In genomic region chr10:61423289-61423688, GRCm38 (mm10) we compare ENCODE assay signal across 8 mouse cellular contexts. TPM values are rescaled to one million over a fixed set of nuclear protein-coding genes. Genes with fewer than 3 reads are reported as not detected.
DNase-seq lines count a peak whose midpoint lies in the region; ATAC-seq and TF ChIP-seq lines count a peak whose summit lies in the region.

No protein-coding gene starts in this region.

- WGBS in kidney, adult 2 months: 47% methylated on average over 10 of the region's 10 CpGs
- whole genome bisulfite sequencing in kidney, embryonic 16.5 days: 59% methylated on average over 10 of the region's 10 CpGs
- 62% methylated on average over 10 of the region's 10 CpGs for WGBS in kidney, embryonic 14.5 days
- WGBS in neural tube, embryonic 15.5 days: 66% methylated on average over 10 of the region's 10 CpGs
- 44% methylated on average over 10 of the region's 10 CpGs for WGBS in midbrain, embryonic 13.5 days

- TF ChIP-seq POLR2A in kidney, adult 2 months (IDR thresholded peaks at IDR 0.05; ENCODE audit: low read depth, low read length): no peak

- H3K9ac ChIP-seq in kidney, embryonic 16.5 days (replicated peaks; ENCODE audit: low read length): no peak overlapping the region
- H3K9ac ChIP-seq in kidney, embryonic 14.5 days (ENCODE audit: low read depth, low read length): no peak overlapping the region
- H3K9ac ChIP-seq in neural tube, embryonic 15.5 days (replicated peaks): no peak overlapping the region
- no peak overlapping the region for H3K9ac ChIP-seq in midbrain, embryonic 13.5 days (replicated peaks)

- no peak overlapping the region for H3K27ac ChIP-seq in kidney, adult 2 months (ENCODE audit: insufficient read depth, low read depth, low read length)
- no peak overlapping the region for H3K27ac ChIP-seq in kidney, embryonic 16.5 days (ENCODE audit: low read length)
- no peak overlapping the region for H3K27ac ChIP-seq in kidney, embryonic 14.5 days (ENCODE audit: low read depth, low read length)
- no peak overlapping the region for H3K27ac ChIP-seq in neural tube, embryonic 15.5 days (replicated peaks)
- H3K27ac ChIP-seq in midbrain, embryonic 13.5 days: no peak overlapping the region

- DNase-seq in kidney, adult 2 months: peak; percentile 46
- peak; percentile 83 for DNase-seq in R1 (ENCODE audit: low read depth, low spot score)
- peak; percentile 51 for DNase-seq in naive thymus-derived CD4-positive, alpha-beta T cell, adult 2 months (ENCODE audit: low read depth)
- DNase-seq in layer of hippocampus, adult 18-20 months (ENCODE audit: low spot score in 2 of 2): no peak

- H3K27me3 ChIP-seq in kidney, adult 2 months (replicated peaks; ENCODE audit: control insufficient read depth, insufficient read depth, low read length): 0 out of 2 replicates have a peak, but pooled peaks cover 2% of the 10 kb centered on the region
- H3K27me3 ChIP-seq in kidney, embryonic 16.5 days (ENCODE audit: insufficient read depth, low read length): peaks cover 21% of the 10 kb centered on the region
- H3K27me3 ChIP-seq in kidney, embryonic 14.5 days (ENCODE audit: control insufficient read depth, insufficient read depth, low read length): peaks cover 22% of the 10 kb centered on the region
- H3K27me3 ChIP-seq in neural tube, embryonic 15.5 days (replicated peaks): peaks cover 30% of the 10 kb centered on the region
- peaks cover 24% of the 10 kb centered on the region for H3K27me3 ChIP-seq in midbrain, embryonic 13.5 days

- H3K9me3 ChIP-seq in kidney, embryonic 16.5 days (ENCODE audit: low read length): no peaks in the 10 kb centered on the region
- no peaks in the 10 kb centered on the region for H3K9me3 ChIP-seq in kidney, embryonic 14.5 days (ENCODE audit: control insufficient read depth, low read length)
- no peaks in the 10 kb centered on the region for H3K9me3 ChIP-seq in neural tube, embryonic 15.5 days (replicated peaks)
- no peaks in the 10 kb centered on the region for H3K9me3 ChIP-seq in midbrain, embryonic 13.5 days

- H3K4me1 ChIP-seq in kidney, adult 2 months (ENCODE audit: control insufficient read depth, insufficient read depth, low read length): peaks cover 5% of the 10 kb centered on the region; the same call in 1 of the 2 replicates
- H3K4me1 ChIP-seq in kidney, embryonic 16.5 days (ENCODE audit: insufficient read depth, low read length): peaks cover 21% of the 10 kb centered on the region
- H3K4me1 ChIP-seq in kidney, embryonic 14.5 days (ENCODE audit: control insufficient read depth, insufficient read depth, low read length): no peaks in the 10 kb centered on the region
- peaks cover 25% of the 10 kb centered on the region for H3K4me1 ChIP-seq in neural tube, embryonic 15.5 days
- H3K4me1 ChIP-seq in midbrain, embryonic 13.5 days (replicated peaks): peaks cover 10% of the 10 kb centered on the region

- H3K4me3 ChIP-seq in kidney, adult 2 months (ENCODE audit: insufficient read depth, low read depth, low read length): no peak overlapping the region
- no peak overlapping the region for H3K4me3 ChIP-seq in kidney, embryonic 16.5 days (ENCODE audit: low read length)
- H3K4me3 ChIP-seq in kidney, embryonic 14.5 days (ENCODE audit: low read length): no peak overlapping the region
- H3K4me3 ChIP-seq in neural tube, embryonic 15.5 days (replicated peaks): no peak overlapping the region
- no peak overlapping the region for H3K4me3 ChIP-seq in midbrain, embryonic 13.5 days (replicated peaks)

- peak; percentile 55 for TF ChIP-seq CTCF in kidney, adult 2 months (conservative IDR thresholded peaks at IDR 0.05; ENCODE audit: insufficient read depth, insufficient read length, low read depth, low read length)

- no peak for ATAC-seq in kidney, embryonic 16.5 days (ENCODE audit: low FRiP score, low TSS enrichment)
- ATAC-seq in kidney, embryonic 14.5 days (ENCODE audit: low FRiP score, low TSS enrichment): peak; percentile 21; the same call in 1 of the 2 replicates
- no peak for ATAC-seq in neural tube, embryonic 15.5 days (ENCODE audit: low FRiP score)
- ATAC-seq in midbrain, embryonic 13.5 days: no peak

- no peaks in the 10 kb centered on the region for H3K36me3 ChIP-seq in kidney, adult 2 months (ENCODE audit: control insufficient read depth, insufficient read depth, low read length)
- H3K36me3 ChIP-seq in kidney, embryonic 16.5 days (ENCODE audit: insufficient read depth, low read length): no peaks in the 10 kb centered on the region
- H3K36me3 ChIP-seq in kidney, embryonic 14.5 days (ENCODE audit: control insufficient read depth, insufficient read depth, low read length): no peaks in the 10 kb centered on the region
- no peaks in the 10 kb centered on the region for H3K36me3 ChIP-seq in neural tube, embryonic 15.5 days
- no peaks in the 10 kb centered on the region for H3K36me3 ChIP-seq in midbrain, embryonic 13.5 days

- H3K4me2 ChIP-seq in kidney, embryonic 16.5 days (replicated peaks; ENCODE audit: low read depth, low read length): no peak overlapping the region
- H3K4me2 ChIP-seq in kidney, embryonic 14.5 days (replicated peaks; ENCODE audit: low read depth, low read length): no peak overlapping the region
- no peak overlapping the region for H3K4me2 ChIP-seq in neural tube, embryonic 15.5 days
- no peak overlapping the region for H3K4me2 ChIP-seq in midbrain, embryonic 13.5 days (replicated peaks)

RNA-seq across cellular contexts. Expression of gene Nodal, which starts 5.5 kb away (rescaled TPM):
- polyA plus RNA-seq in kidney, adult 2 months (2012; rRNA removed): 0.06 and 0.12 TPM in 2 replicates
- polyA plus RNA-seq in kidney, embryonic 16.5 days (2015; fragmentation: Nextera tagmentation; extraction: Ambion mirVana): 0.40 and 0.67 TPM in 2 replicates
- 0.30 and 0.44 TPM in 2 replicates for polyA plus RNA-seq in kidney, embryonic 14.5 days (2014; fragmentation: Nextera tagmentation; extraction: Ambion mirVana)
- 0.14 and 0.23 TPM in 2 replicates for polyA plus RNA-seq in neural tube, embryonic 15.5 days (2015; fragmentation: Nextera tagmentation; extraction: Ambion mirVana)
- total RNA-seq in layer of hippocampus, adult 18-20 months (2021): under 1 TPM in 1 of 2 experiments, not detected in 1; 0.20 TPM
- polyA plus RNA-seq in midbrain, embryonic 13.5 days (2015; fragmentation: Nextera tagmentation; extraction: Ambion mirVana): not detected in 2 replicates

RNA-seq across cellular contexts. Expression of gene Eif4ebp2, which starts 29.2 kb away (rescaled TPM):
- polyA plus RNA-seq in kidney, adult 2 months (2012; rRNA removed): 127 and 128 TPM in 2 replicates
- polyA plus RNA-seq in kidney, embryonic 16.5 days (2015; fragmentation: Nextera tagmentation; extraction: Ambion mirVana): 57.4 and 71.4 TPM in 2 replicates
- 54.4 and 61.9 TPM in 2 replicates for polyA plus RNA-seq in kidney, embryonic 14.5 days (2014; fragmentation: Nextera tagmentation; extraction: Ambion mirVana)
- polyA plus RNA-seq in neural tube, embryonic 15.5 days (2015; fragmentation: Nextera tagmentation; extraction: Ambion mirVana): 44.1 and 57.0 TPM in 2 replicates
- 10 to 100 TPM; 55.7 to 56.2 TPM for total RNA-seq in layer of hippocampus, adult 18-20 months (2021)
- 75.5 and 83.2 TPM in 2 replicates for polyA plus RNA-seq in midbrain, embryonic 13.5 days (2015; fragmentation: Nextera tagmentation; extraction: Ambion mirVana)

RNA-seq across cellular contexts. Expression of gene Pald1, which starts 40.0 kb away (rescaled TPM):
- 8.8 and 10.8 TPM in 2 replicates for polyA plus RNA-seq in kidney, adult 2 months (2012; rRNA removed)
- 39.5 and 40.2 TPM in 2 replicates for polyA plus RNA-seq in kidney, embryonic 16.5 days (2015; fragmentation: Nextera tagmentation; extraction: Ambion mirVana)
- polyA plus RNA-seq in kidney, embryonic 14.5 days (2014; fragmentation: Nextera tagmentation; extraction: Ambion mirVana): 14.9 and 25.5 TPM in 2 replicates
- polyA plus RNA-seq in neural tube, embryonic 15.5 days (2015; fragmentation: Nextera tagmentation; extraction: Ambion mirVana): 24.9 and 27.8 TPM in 2 replicates
- 10 to 100 TPM; 10.8 to 11.4 TPM for total RNA-seq in layer of hippocampus, adult 18-20 months (2021)
- 17.5 and 21.1 TPM in 2 replicates for polyA plus RNA-seq in midbrain, embryonic 13.5 days (2015; fragmentation: Nextera tagmentation; extraction: Ambion mirVana)

RNA-seq across cellular contexts. Expression of gene Lrrc20, which starts 52.3 kb away (rescaled TPM):
- polyA plus RNA-seq in kidney, adult 2 months (2012; rRNA removed): 4.0 and 4.6 TPM in 2 replicates
- 8.4 and 10.5 TPM in 2 replicates for polyA plus RNA-seq in kidney, embryonic 16.5 days (2015; fragmentation: Nextera tagmentation; extraction: Ambion mirVana)
- 6.3 and 9.0 TPM in 2 replicates for polyA plus RNA-seq in kidney, embryonic 14.5 days (2014; fragmentation: Nextera tagmentation; extraction: Ambion mirVana)
- 12.1 and 14.5 TPM in 2 replicates for polyA plus RNA-seq in neural tube, embryonic 15.5 days (2015; fragmentation: Nextera tagmentation; extraction: Ambion mirVana)
- 10 to 100 TPM; 23.2 to 25.2 TPM for total RNA-seq in layer of hippocampus, adult 18-20 months (2021)
- polyA plus RNA-seq in midbrain, embryonic 13.5 days (2015; fragmentation: Nextera tagmentation; extraction: Ambion mirVana): 15.6 and 15.9 TPM in 2 replicates

Comparison
In these comparisons a context has a peak if more than half of its experiments do, and no peak if none do; other contexts are left out.
1. DNase-seq: peak in kidney, adult 2 months (single experiment), R1 (single experiment) and naive thymus-derived CD4-positive, alpha-beta T cell, adult 2 months (single experiment); none in layer of hippocampus, adult 18-20 months (0 of 2).